ENCODE assay signal across 13 mouse cellular contexts in genomic region chr4:127095090-127095489, GRCm38 (mm10).
"Had no signal": no experiment of that assay in that cellular context is flagged by ENCODE, and none has a peak within 500 bp of the region (broad histone marks: within the 10 kb centered on the region; RNA-seq: fewer than 3 reads in every experiment).

No protein-coding gene starts in this region.

- H3K9me3 ChIP-seq: limb, embryonic 10.5 days; liver, embryonic 12.5 days; lung, embryonic 15.5 days; megakaryocyte, embryonic 14.5 days; midbrain, embryonic 15.5 days; neural tube, embryonic 13.5 days had no signal

- H3K27ac ChIP-seq: limb, embryonic 10.5 days; liver, embryonic 12.5 days; lung, embryonic 15.5 days; macrophage; midbrain, embryonic 15.5 days; neural tube, embryonic 13.5 days had no signal

- H3K9ac ChIP-seq: liver, embryonic 12.5 days; lung, embryonic 15.5 days; midbrain, embryonic 15.5 days; neural tube, embryonic 13.5 days had no signal

- H3K4me1 ChIP-seq: limb, embryonic 10.5 days; liver, embryonic 12.5 days; lung, embryonic 15.5 days; megakaryocyte, embryonic 14.5 days; midbrain, embryonic 15.5 days; neural tube, embryonic 13.5 days had no signal

- ATAC-seq: inflammation-experienced regulatory T-cells, adult 6 months; intestine, postnatal 0 days; midbrain, embryonic 15.5 days had no signal

- H3K4me3 ChIP-seq: limb, embryonic 10.5 days; liver, embryonic 12.5 days; lung, embryonic 15.5 days; midbrain, embryonic 15.5 days; neural tube, embryonic 13.5 days had no signal

- DNase-seq: kidney, adult 8-10 months; kidney, postnatal 36 days; lung, postnatal 14 days had no signal

- H3K4me2 ChIP-seq: liver, embryonic 12.5 days; lung, embryonic 15.5 days; midbrain, embryonic 11.5 days; midbrain, embryonic 15.5 days; neural tube, embryonic 13.5 days had no signal

- H3K27me3 ChIP-seq: liver, embryonic 12.5 days; lung, embryonic 15.5 days; megakaryocyte, embryonic 14.5 days; midbrain, embryonic 15.5 days; neural tube, embryonic 13.5 days had no signal
